Comparison of ENCODE assay signal across 1 mouse cellular context in the genomic region with DNA sequence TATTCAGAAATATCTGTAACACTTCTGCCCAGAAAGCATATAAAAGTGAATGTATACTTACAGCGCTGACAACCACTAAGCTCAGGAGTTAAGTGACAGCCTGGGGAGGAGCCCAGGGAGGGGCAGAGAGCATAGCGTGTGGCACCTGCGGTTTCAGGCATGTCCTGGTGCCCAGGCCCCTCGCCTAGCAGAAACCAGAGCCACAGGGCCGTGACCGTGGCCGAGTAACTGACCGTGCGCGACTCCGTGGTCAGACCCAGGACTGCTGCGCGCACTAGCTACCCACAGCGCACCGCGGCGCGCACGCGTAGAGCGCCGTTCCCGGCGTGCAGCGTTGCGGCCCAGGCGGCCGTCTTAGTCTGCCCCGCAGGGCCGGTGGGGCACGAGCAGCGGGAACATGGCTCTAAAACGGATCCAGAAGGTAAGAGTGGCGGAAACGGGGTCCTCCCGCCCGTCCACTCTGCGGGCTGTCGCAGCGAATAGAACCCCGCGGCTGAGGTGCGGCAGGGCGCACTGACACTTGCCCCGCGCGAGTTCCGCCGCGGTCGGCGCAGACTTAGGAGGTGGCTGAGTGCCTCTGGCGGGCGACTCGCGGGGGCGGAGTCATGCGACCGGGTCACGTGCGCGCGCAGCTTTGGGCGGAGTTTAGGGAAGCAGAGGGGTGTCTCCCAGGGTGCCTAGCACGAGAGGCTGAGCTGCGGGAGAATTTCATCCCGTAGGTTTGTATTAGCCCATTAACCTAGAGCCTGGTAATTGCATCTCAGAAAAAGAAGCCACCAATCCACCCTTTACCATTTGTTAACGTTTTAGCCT.
TF ChIP-seq lines count a peak whose summit lies in the region.

TSS of gene Urgcp (minus strand) at position 557 of the 813 bp plus-strand sequence.

TF ChIP-seq in CH12.LX, 34 proteins besides CTCF, POLR2A, EP300 and RAD21 (continued from another document):
- TF ChIP-seq MAX (IDR thresholded peaks at IDR 0.05; ENCODE audit: low read length) (peak; percentile 93), JUN (IDR thresholded peaks at IDR 0.05; ENCODE audit: insufficient read depth, low read depth, low read length) (no peak), BHLHE40 (IDR thresholded peaks at IDR 0.05; ENCODE audit: low read depth, low read length) (peak; percentile 98), GABPA (IDR thresholded peaks at IDR 0.05; ENCODE audit: insufficient replicate concordance, low read depth, low read length) (no peak; the same call in 1 of the 2 replicates), MAFK (IDR thresholded peaks at IDR 0.05; ENCODE audit: insufficient replicate concordance, low read length) (no peak), CHD2 (IDR thresholded peaks at IDR 0.05; ENCODE audit: low read length) (no peak), MAZ (IDR thresholded peaks at IDR 0.05; ENCODE audit: low read depth, low read length) (peak; percentile 41; the same call in 1 of the 2 replicates), ELF1 (IDR thresholded peaks at IDR 0.05; ENCODE audit: low read depth, low read length) (peak; percentile 79), USF2 (conservative IDR thresholded peaks at IDR 0.05; ENCODE audit: low read depth, low read length) (peak; percentile 88), USF1 (IDR thresholded peaks at IDR 0.05; ENCODE audit: low read depth, low read length) (peak; percentile 90), ETS1 (conservative IDR thresholded peaks at IDR 0.05; ENCODE audit: low read depth, low read length) (peak; percentile 56), HCFC1 (IDR thresholded peaks at IDR 0.05; ENCODE audit: low read depth, low read length) (peak; percentile 73), SMC3 (IDR thresholded peaks at IDR 0.05; ENCODE audit: low read depth, low read length) (no peak), E2F4 (IDR thresholded peaks at IDR 0.05; ENCODE audit: insufficient replicate concordance, low read depth, low read length) (no peak), SIN3A (IDR thresholded peaks at IDR 0.05; ENCODE audit: low read length) (peak; percentile 80), TBP (conservative IDR thresholded peaks at IDR 0.05; ENCODE audit: low read depth, low read length) (peak; percentile 84), ZNF384 (IDR thresholded peaks at IDR 0.05; ENCODE audit: low read depth, low read length) (peak; percentile 24; the same call in 1 of the 2 replicates), TCF12 (IDR thresholded peaks at IDR 0.05; ENCODE audit: low read depth, low read length) (peak; percentile 81), IRF4 (IDR thresholded peaks at IDR 0.05; ENCODE audit: low read depth, low read length) (no peak; the same call in 1 of the 2 replicates), ZMIZ1 (IDR thresholded peaks at IDR 0.05; ENCODE audit: low read depth, low read length) (peak; percentile 98), JUND (conservative IDR thresholded peaks at IDR 0.05; ENCODE audit: low read depth, low read length) (no peak), POLR2AphosphoS2 (IDR thresholded peaks at IDR 0.05; ENCODE audit: low read depth, low read length) (peak; percentile 93), PAX5 (IDR thresholded peaks at IDR 0.05; ENCODE audit: low read length) (no peak), ZC3H11A (IDR thresholded peaks at IDR 0.05; ENCODE audit: low read depth, low read length) (no peak)
